Mouse (Mus musculus) brain, embryonic 14.5 days (tissue): ENCODE results near the gene Nup214.

Experiments used
- CTCF ChIP-seq: fragments of 200-500 bp; IDR thresholded peaks from 2 replicates; pipeline ENCODE4 v1.5.1; 2012; ENCODE audit warnings: inconsistent platforms, mild to moderate bottlenecking, moderate library complexity, borderline replicate concordance; ENCODE audit not compliant: insufficient read depth, insufficient read length; ENCODE audit errors: extremely low read depth
- POLR2A ChIP-seq: fragments of 200-500 bp; IDR thresholded peaks from 2 replicates; pipeline ENCODE4 v1.6.1; 2012; ENCODE audit warnings: mild to moderate bottlenecking, inconsistent platforms, borderline replicate concordance; ENCODE audit not compliant: poor library complexity, insufficient read depth, insufficient read length, severe bottlenecking; ENCODE audit errors: extremely low read depth

DNA sequence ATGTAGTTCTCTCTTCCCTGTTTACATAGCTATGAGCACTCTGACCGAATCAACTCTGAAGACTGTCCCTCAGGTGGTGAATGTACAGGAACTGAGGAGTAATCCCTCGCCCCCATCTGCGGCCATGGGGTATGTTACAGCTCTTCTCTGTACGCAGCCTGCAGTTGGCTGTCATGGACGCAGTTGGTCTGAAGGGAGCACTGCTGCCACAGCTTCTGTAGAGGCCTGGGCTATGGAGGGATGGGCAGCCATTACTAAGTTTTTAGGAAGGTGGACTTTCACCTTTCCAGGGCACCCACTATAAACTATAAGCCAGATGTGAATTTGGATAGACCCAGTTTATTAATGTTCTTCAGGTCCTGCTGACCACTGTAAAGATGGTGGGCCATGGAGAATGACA lies 46.0 kb downstream of the Nup214 start:
- TF ChIP-seq CTCF, result no peak
- no peak for TF ChIP-seq POLR2A
